Mouse (Mus musculus): ENCODE measurements around the gene Mta2. TPM values are rescaled to one million over a fixed set of nuclear protein-coding genes. Genes with fewer than 3 reads are reported as not detected.

Mta2 gene
- 193 to 211 TPM (median 196 TPM) in 4 replicates for total RNA-seq (2023)

GRCm38 (mm10) chr19:8941515-8942217 lies at the start of gene Mta2:
Gene Mta2 (plus strand): TSS chr19:8941875.

GRCm38 (mm10) chr19:8892829-8893766 lies 48.6 kb upstream of the Mta2 start, which contains the start of gene Ints5:
Gene Ints5 (plus strand): TSS chr19:8893005.

GRCm38 (mm10) chr19:8897865-8898495 lies 43.7 kb upstream of the Mta2 start, which contains the start of gene Ganab:
Gene Ganab (plus strand): TSS chr19:8898071.

GRCm38 (mm10) chr19:8920073-8920736 lies 21.5 kb upstream of the Mta2 start, which contains the start of gene B3gat3:
Gene B3gat3 (plus strand): TSS chr19:8920374.

DNA sequence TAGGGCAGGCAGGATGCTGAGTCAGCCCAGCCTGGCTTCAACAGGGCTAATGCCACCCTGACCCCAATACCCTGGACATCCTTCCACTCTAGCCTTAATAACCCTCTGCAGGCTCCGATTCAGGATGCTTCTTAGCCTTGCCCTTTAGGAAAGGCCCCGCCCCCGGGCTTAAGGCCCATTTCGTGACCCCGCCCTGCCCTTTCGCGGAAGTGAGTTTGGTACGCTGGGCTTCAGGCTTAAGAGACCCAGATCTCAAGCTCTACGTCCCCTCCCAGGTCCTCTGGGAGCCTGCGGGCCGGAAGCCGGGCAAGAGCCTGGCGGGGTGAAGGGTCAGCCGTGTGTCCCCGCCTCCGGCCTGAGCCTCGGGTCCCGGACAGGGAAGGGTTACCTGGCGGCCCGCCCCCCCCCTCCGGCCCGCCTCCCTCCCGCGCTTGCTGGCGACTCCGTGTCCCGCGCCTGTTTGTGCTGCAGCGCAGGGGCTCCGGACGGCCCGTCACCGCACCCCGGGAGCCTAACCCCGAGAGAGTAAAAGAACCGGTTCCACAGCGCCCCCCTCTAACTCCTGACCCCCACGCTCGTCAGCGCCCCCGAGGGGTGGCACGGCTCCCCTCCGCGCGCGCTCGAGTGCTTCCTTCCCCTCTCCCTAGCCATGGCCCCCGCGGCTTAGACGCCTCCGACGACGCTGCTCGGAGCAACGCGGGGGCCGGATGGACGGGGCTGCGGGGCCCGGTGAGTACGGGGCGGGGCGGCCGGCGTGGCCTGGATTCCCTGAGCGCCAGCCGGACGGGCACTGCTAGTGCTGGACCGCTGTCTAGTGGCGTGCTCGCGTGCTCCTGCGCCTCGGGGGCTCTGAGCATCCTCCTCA lies 12.2 kb upstream of the Mta2 start, which contains the start of the genes Rom1 and Eml3:
TSS of gene Rom1 (minus strand) at position 133 of the 865 bp plus-strand sequence.
TSS of gene Eml3 (plus strand) at position 329 of the 865 bp plus-strand sequence.

GRCm38 (mm10) chr19:8953135-8954039 lies 11.7 kb downstream of the Mta2 start, which contains the start of gene Tut1:
Gene Tut1 (plus strand): TSS chr19:8953847.

GRCm38 (mm10) chr19:8966590-8967372 lies 25.1 kb downstream of the Mta2 start, which contains the start of gene Eef1g:
Gene Eef1g (plus strand): TSS chr19:8967041.

GRCm38 (mm10) chr19:8989066-8989566 lies 47.4 kb downstream of the Mta2 start, which contains the start of gene Ahnak:
Gene Ahnak (plus strand): TSS chr19:8989284.

Other genes starting within 250 kb of the Mta2 start
- gene Slc3a2, start 218.5 kb upstream of the Mta2 start, total RNA-seq (2023) = 230 to 247 TPM (median 235 TPM) in 4 replicates
- 62.8 to 83.7 TPM (median 79.5 TPM) in 4 replicates for gene Wdr74, start 206.0 kb upstream of the Mta2 start, total RNA-seq (2023)
- gene 1700092M07Rik, start 201.2 kb upstream of the Mta2 start, total RNA-seq (2023) = 3.0 to 7.4 TPM (median 4.7 TPM) in 4 replicates
- 237 to 245 TPM (median 241 TPM) in 4 replicates for gene Stx5a, start 200.5 kb upstream of the Mta2 start, total RNA-seq (2023)
- gene Nxf1, start 184.8 kb upstream of the Mta2 start, total RNA-seq (2023) = 377 to 393 TPM (median 389 TPM) in 4 replicates
- 26.2 to 31.3 TPM (median 28.9 TPM) in 4 replicates for gene Tmem223, start 170.9 kb upstream of the Mta2 start, total RNA-seq (2023)
- gene Tmem179b, start 167.4 kb upstream of the Mta2 start, total RNA-seq (2023) = 63.6 to 73.3 TPM (median 71.5 TPM) in 4 replicates
- 20.5 to 27.0 TPM (median 24.5 TPM) in 4 replicates for gene Taf6l, start 155.5 kb upstream of the Mta2 start, total RNA-seq (2023)
- gene Polr2g, start 143.3 kb upstream of the Mta2 start, total RNA-seq (2023) = 58.1 to 65.7 TPM (median 60.7 TPM) in 4 replicates
- 1.3 to 2.0 TPM (median 1.6 TPM) in 4 replicates for gene Zbtb3, start 139.3 kb upstream of the Mta2 start, total RNA-seq (2023)
- 28.9 to 33.7 TPM (median 30.1 TPM) in 4 replicates for gene Ttc9c, start 122.5 kb upstream of the Mta2 start, total RNA-seq (2023)
- gene Hnrnpul2, start 121.9 kb upstream of the Mta2 start, total RNA-seq (2023) = 104 to 114 TPM (median 109 TPM) in 4 replicates
- 6.4 to 30.3 TPM (median 16.5 TPM) in 4 replicates for gene AC129217.1, start 112.1 kb upstream of the Mta2 start, total RNA-seq (2023)
- 45.4 to 52.9 TPM (median 48.9 TPM) in 4 replicates for gene Bscl2, start 104.4 kb upstream of the Mta2 start, total RNA-seq (2023)
- not detected in 4 replicates for gene Gng3, start 102.7 kb upstream of the Mta2 start, total RNA-seq (2023)
- 0.32 to 0.75 TPM (median 0.51 TPM) in 4 replicates for gene Lrrn4cl, start 91.1 kb upstream of the Mta2 start, total RNA-seq (2023)
- gene Ubxn1, start 70.4 kb upstream of the Mta2 start, total RNA-seq (2023) = 133 to 143 TPM (median 140 TPM) in 4 replicates
- 20.6 to 24.9 TPM (median 22.3 TPM) in 4 replicates for gene Uqcc3, start 61.0 kb upstream of the Mta2 start, total RNA-seq (2023)
- 5.1 to 16.0 TPM (median 14.2 TPM) in 4 replicates for gene Lbhd1, start 58.1 kb upstream of the Mta2 start, total RNA-seq (2023)
- not detected in 4 replicates for gene Gm49403, start 57.9 kb upstream of the Mta2 start, total RNA-seq (2023)
- gene 1810009A15Rik, start 53.0 kb upstream of the Mta2 start, total RNA-seq (2023) = 32.7 to 40.6 TPM (median 37.3 TPM) in 4 replicates
- 4.7 to 5.0 TPM in 2 of 4 replicates, not detected in the others for gene Gm49416, start 52.9 kb upstream of the Mta2 start, total RNA-seq (2023)
- 17.6 to 20.4 TPM (median 19.8 TPM) in 4 replicates for gene Ints5, start 48.9 kb upstream of the Mta2 start, total RNA-seq (2023)
- 148 to 156 TPM (median 152 TPM) in 4 replicates for gene Ganab, start 43.8 kb upstream of the Mta2 start, total RNA-seq (2023)
- 62.7 to 65.2 TPM (median 64.4 TPM) in 4 replicates for gene B3gat3, start 21.5 kb upstream of the Mta2 start, total RNA-seq (2023)
- 4.1 to 5.4 TPM (median 5.0 TPM) in 4 replicates for gene Rom1, start 12.5 kb upstream of the Mta2 start, total RNA-seq (2023)
- gene Eml3, start 12.3 kb upstream of the Mta2 start, total RNA-seq (2023) = 90.1 to 96.3 TPM (median 93.0 TPM) in 4 replicates
- gene Tut1, start 12.0 kb downstream of the Mta2 start, total RNA-seq (2023) = 44.1 to 51.1 TPM (median 47.8 TPM) in 4 replicates
- gene Eef1g, start 25.2 kb downstream of the Mta2 start, total RNA-seq (2023) = 481 to 522 TPM (median 501 TPM) in 4 replicates
- 135 to 153 TPM (median 149 TPM) in 4 replicates for gene Ahnak, start 47.4 kb downstream of the Mta2 start, total RNA-seq (2023)
- not detected in 4 replicates for gene Scgb1a1, start 146.1 kb downstream of the Mta2 start, total RNA-seq (2023)
- gene Asrgl1, start 193.8 kb downstream of the Mta2 start, total RNA-seq (2023) = 20.9 to 32.7 TPM (median 25.2 TPM) in 4 replicates